Mouse (Mus musculus) CH12.LX (cell line): ENCODE measurements around the gene Slc25a36. TPM values are rescaled to one million over a fixed set of nuclear protein-coding genes. Genes with fewer than 3 reads are reported as not detected.

Source experiments
- DNase-seq: peaks from one replicate; pipeline ENCODE4 v3.0.0-alpha.2; 2013; ENCODE audit errors: extremely low read depth
- H3K27ac ChIP-seq: 2 replicates; pipeline ENCODE4 v1.5.1; 2012; ENCODE audit warnings: low read depth, mild to moderate bottlenecking, control low read depth, moderate library complexity; ENCODE audit not compliant: insufficient read depth
- H3K27me3 ChIP-seq: replicated peaks from 2 replicates; pipeline ENCODE3; 2012; ENCODE audit warnings: inconsistent platforms
- H3K36me3 ChIP-seq, 2 experiments: replicated peaks in 1 of 2; 2 replicates each; pipeline versions ENCODE3 to v1.6.1; 2012; ENCODE audit warnings: inconsistent platforms in 1 of 2, low read length in 1 of 2, mild to moderate bottlenecking in 1 of 2, mixed read lengths in 1 of 2, moderate library complexity in 1 of 2; ENCODE audit not compliant: control insufficient read depth in 1 of 2, insufficient read depth in 1 of 2
- H3K4me1 ChIP-seq, 2 experiments: 2 replicates each; pipeline ENCODE4 v1.6.1; 2012; ENCODE audit warnings: inconsistent platforms in 1 of 2, moderate library complexity in 1 of 2; ENCODE audit not compliant: insufficient read depth in 2 of 2, control insufficient read depth in 1 of 2
- H3K4me2 ChIP-seq: 2 replicates; pipeline ENCODE4 v1.6.1; 2012; ENCODE audit warnings: low read depth, mild to moderate bottlenecking, control low read depth; ENCODE audit not compliant: poor library complexity, insufficient read depth, severe bottlenecking
- H3K4me3 ChIP-seq, 3 experiments: fragments of 150-350 bp in 1 of 3; sonication (generic) in 1 of 3; replicated peaks in 1 of 3; 2 replicates each; pipeline versions ENCODE3 to v1.5.1; 2011 to 2012; ENCODE audit warnings: low read depth in 2 of 3, low read length in 2 of 3, mild to moderate bottlenecking in 2 of 3, moderate library complexity in 2 of 3, control low read depth in 1 of 3, improper control_type of control experiment in 1 of 3, inconsistent platforms in 1 of 3, mixed read lengths in 1 of 3; ENCODE audit not compliant: poor library complexity in 1 of 3
- H3K79me2 ChIP-seq: replicated peaks from 2 replicates; pipeline ENCODE4 v1.6.1; 2012; ENCODE audit warnings: mild to moderate bottlenecking, moderate library complexity; ENCODE audit not compliant: control insufficient read depth, poor library complexity, insufficient read depth, severe bottlenecking; ENCODE audit errors: extremely low read depth
- H3K9ac ChIP-seq: 2 replicates; pipeline ENCODE4 v1.6.1; 2012; ENCODE audit warnings: low read depth, mild to moderate bottlenecking, control low read depth, moderate library complexity; ENCODE audit not compliant: insufficient read depth
- H3K9me3 ChIP-seq: replicated peaks from 2 replicates; pipeline ENCODE3; 2012; ENCODE audit warnings: low read length, inconsistent platforms, mixed read lengths
- CTCF ChIP-seq, 2 experiments: IDR thresholded peaks in 1 of 2; conservative IDR thresholded peaks in 1 of 2; 2 replicates each; pipeline ENCODE4 v1.5.1; 2011 to 2012; ENCODE audit warnings: low read depth in 2 of 2, low read length in 2 of 2, improper control_type of control experiment in 1 of 2, inconsistent platforms in 1 of 2, mild to moderate bottlenecking in 1 of 2, moderate library complexity in 1 of 2
- E2F4 ChIP-seq: IDR thresholded peaks from 2 replicates; pipeline ENCODE4 v1.6.1; 2011; ENCODE audit warnings: low read depth, low read length, improper control_type of control experiment; ENCODE audit not compliant: insufficient replicate concordance
- EP300 ChIP-seq: IDR thresholded peaks from 2 replicates; pipeline ENCODE4 v1.6.1; 2011; ENCODE audit warnings: low read length, improper control_type of control experiment
- HCFC1 ChIP-seq: IDR thresholded peaks from 2 replicates; pipeline ENCODE4 v1.6.1; 2012; ENCODE audit warnings: low read depth, mild to moderate bottlenecking, inconsistent platforms, low read length, improper control_type of control experiment
- IRF4 ChIP-seq: IDR thresholded peaks from 2 replicates; pipeline ENCODE4 v1.6.1; 2014; ENCODE audit warnings: low read depth, mild to moderate bottlenecking, inconsistent platforms, low read length, improper control_type of control experiment
- JUN ChIP-seq: IDR thresholded peaks from 2 replicates; pipeline ENCODE4 v1.6.1; 2011; ENCODE audit warnings: low read depth, mild to moderate bottlenecking, low read length, improper control_type of control experiment, moderate library complexity; ENCODE audit not compliant: insufficient read depth
- JUND ChIP-seq: conservative IDR thresholded peaks from 2 replicates; pipeline ENCODE4 v1.6.1; 2011; ENCODE audit warnings: low read depth, low read length, improper control_type of control experiment
- KAT2A ChIP-seq: IDR thresholded peaks from 2 replicates; pipeline ENCODE4 v1.6.1; 2012; ENCODE audit warnings: low read length, improper control_type of control experiment, inconsistent platforms; ENCODE audit not compliant: insufficient replicate concordance
- MAFK ChIP-seq: IDR thresholded peaks from 2 replicates; pipeline ENCODE4 v1.6.1; 2011; ENCODE audit warnings: low read length, improper control_type of control experiment; ENCODE audit not compliant: insufficient replicate concordance
- MAX ChIP-seq: IDR thresholded peaks from 2 replicates; pipeline ENCODE4 v1.6.1; 2011; ENCODE audit warnings: low read length, improper control_type of control experiment
- MAZ ChIP-seq: IDR thresholded peaks from 2 replicates; pipeline ENCODE4 v1.6.1; 2012; ENCODE audit warnings: low read depth, mild to moderate bottlenecking, inconsistent platforms, low read length, improper control_type of control experiment, moderate library complexity
- MXI1 ChIP-seq: IDR thresholded peaks from 2 replicates; pipeline ENCODE4 v1.6.1; 2011; ENCODE audit warnings: mild to moderate bottlenecking, low read depth, low read length, improper control_type of control experiment
- MYC ChIP-seq: IDR thresholded peaks from 2 replicates; pipeline ENCODE4 v1.6.1; 2011; ENCODE audit warnings: low read depth, mild to moderate bottlenecking, improper control_type of control experiment, low read length
- NELFE ChIP-seq: IDR thresholded peaks from 2 replicates; pipeline ENCODE4 v1.6.1; 2011; ENCODE audit warnings: low read depth, low read length, improper control_type of control experiment
- NRF1 ChIP-seq: IDR thresholded peaks from 2 replicates; pipeline ENCODE4 v1.6.1; 2014; ENCODE audit warnings: low read depth, mild to moderate bottlenecking, inconsistent platforms, low read length, improper control_type of control experiment, moderate library complexity
- PAX5 ChIP-seq: IDR thresholded peaks from 2 replicates; pipeline ENCODE4 v1.6.1; 2012; ENCODE audit warnings: low read length, inconsistent platforms, mixed read lengths
- POLR2AphosphoS2 ChIP-seq: IDR thresholded peaks from 2 replicates; pipeline ENCODE4 v1.6.1; 2011; ENCODE audit warnings: low read depth, low read length, improper control_type of control experiment
- RAD21 ChIP-seq: IDR thresholded peaks from 2 replicates; pipeline ENCODE4 v1.6.1; 2011; ENCODE audit warnings: low read depth, mild to moderate bottlenecking, low read length, improper control_type of control experiment, moderate library complexity
- RCOR1 ChIP-seq: conservative IDR thresholded peaks from 2 replicates; pipeline ENCODE4 v1.6.1; 2012; ENCODE audit warnings: low read depth, mild to moderate bottlenecking, inconsistent platforms, low read length, improper control_type of control experiment
- SMC3 ChIP-seq: IDR thresholded peaks from 2 replicates; pipeline ENCODE4 v1.6.1; 2011; ENCODE audit warnings: low read depth, low read length, improper control_type of control experiment
- TBP ChIP-seq: conservative IDR thresholded peaks from 2 replicates; pipeline ENCODE4 v1.6.1; 2011; ENCODE audit warnings: low read depth, low read length, improper control_type of control experiment
- TCF12 ChIP-seq: IDR thresholded peaks from 2 replicates; pipeline ENCODE4 v1.6.1; 2014; ENCODE audit warnings: low read depth, mild to moderate bottlenecking, inconsistent platforms, low read length, improper control_type of control experiment
- USF1 ChIP-seq: IDR thresholded peaks from 2 replicates; pipeline ENCODE4 v1.6.1; 2014; ENCODE audit warnings: low read depth, mild to moderate bottlenecking, inconsistent platforms, low read length, improper control_type of control experiment
- USF2 ChIP-seq: conservative IDR thresholded peaks from 2 replicates; pipeline ENCODE4 v1.6.1; 2011; ENCODE audit warnings: low read depth, low read length, improper control_type of control experiment
- ZC3H11A ChIP-seq: IDR thresholded peaks from 2 replicates; pipeline ENCODE4 v1.6.1; 2012; ENCODE audit warnings: low read depth, mild to moderate bottlenecking, inconsistent platforms, low read length, improper control_type of control experiment
- ZKSCAN1 ChIP-seq: IDR thresholded peaks from 2 replicates; pipeline ENCODE4 v1.6.1; 2012; ENCODE audit warnings: low read depth, inconsistent platforms, low read length, improper control_type of control experiment, borderline replicate concordance
- ZMIZ1 ChIP-seq: IDR thresholded peaks from 2 replicates; pipeline ENCODE4 v1.6.1; 2012; ENCODE audit warnings: low read depth, mild to moderate bottlenecking, inconsistent platforms, low read length, improper control_type of control experiment
- ZNF384 ChIP-seq: IDR thresholded peaks from 2 replicates; pipeline ENCODE4 v1.6.1; 2012; ENCODE audit warnings: low read depth, low read length, improper control_type of control experiment, inconsistent platforms
- dilution Hi-C: fragments of 300-500 bp; cut with MboI; formaldehyde crosslinking; loops from 2 replicates; pipeline ENCODE4 v1.14.3; 2020; ENCODE audit warnings: low sequenced_read_pairs; ENCODE audit not compliant: extremely low pct_unique_long_range_greater_than_20kb, extremely low pct_ligation_motif_present
- in situ Hi-C: fragments of 300-500 bp; cut with MboI; formaldehyde crosslinking; loops from 3 replicates; pipeline ENCODE4 v1.14.3; 2019; ENCODE audit warnings: low sequenced_read_pairs, low pct_ligation_motif_present, low pct_unique_long_range_greater_than_20kb, mixed read lengths
- polyA plus RNA-seq: library from polyadenylated mRNA; unstranded; fragments of >175 nt; gene quantifications from 2 replicates; pipeline ENCODE4 v1.2.1, GENCODE M21; 2012; ENCODE audit warnings: low read depth; ENCODE audit not compliant: insufficient read length
- total RNA-seq, 2 experiments: library from RNA; depleted of rRNA; stranded (reverse); fragments of 300-350 nt in 1 of 2; fragments of >200 nt in 1 of 2; gene quantifications; 2 replicates each; pipeline ENCODE4 v1.2.3; 2012 to 2014

Slc25a36 gene
- total and polyA plus RNA-seq, 3 experiments: 14.9 to 35.6 (median 18.7) TPM

GRCm38 (mm10) chr9:97069466-97069865 is 41.5 kb downstream of the Slc25a36 start:
- Histone ChIP-seq H3K4me2 (no peak overlapping the region), H3K27me3 (no peaks in the 10 kb centered on the region), H3K4me1 (no peaks in the 10 kb centered on the region), H3K9me3 (no peaks in the 10 kb centered on the region), H3K9ac (no peak overlapping the region), H3K79me2 (no peaks in the 10 kb centered on the region), H3K27ac (no peak overlapping the region), H3K4me3 (no peak overlapping the region), H3K36me3 (peaks cover 3 to 20% of the 10 kb centered on the region in 2 experiments)
- DNase-seq: no peak
- dilution Hi-C loops (no loop called here), in situ Hi-C loops (loop anchor here (10.0 kb wide), 2 partner anchors 105 to 145 kb away; no protein-coding TSS in a partner anchor)
- TF ChIP-seq TCF12: no peak

- no peaks in the 10 kb centered on the region for H3K9me3 ChIP-seq
- DNase-seq: peak; percentile 83
- TF ChIP-seq HCFC1 (no peak), JUND (no peak), NELFE (no peak; the same call in 1 of the 2 replicates), RCOR1 (no peak), TBP (no peak), CTCF (conservative IDR thresholded peaks at IDR 0.05 in 1 of 2, IDR thresholded peaks at IDR 0.05 in 1 of 2; ENCODE audit: low read depth in 2 of 2, low read length in 2 of 2) (peak; percentile 71 to 87; a peak in 3 of 4 replicates), ZMIZ1 (no peak), JUN (no peak), RAD21 (peak; percentile 78), ZNF384 (no peak), MAZ (no peak), TCF12 (no peak), MAFK (no peak), SMC3 (peak; percentile 85), KAT2A (no peak), ZKSCAN1 (no peak), IRF4 (no peak), MXI1 (no peak), USF1 (no peak), MYC (0 out of 2 replicates have a peak, but pooled peaks have one; percentile 39), POLR2AphosphoS2 (no peak), E2F4 (no peak), ZC3H11A (no peak), MAX (no peak), USF2 (no peak), PAX5 (no peak), EP300 (no peak), NRF1 (no peak)
- dilution Hi-C loops (no loop called here), in situ Hi-C loops (loop anchor here (10.0 kb wide), 2 partner anchors 104 to 144 kb away; no protein-coding TSS in a partner anchor)
- no peaks in the 10 kb centered on the region for H3K79me2 ChIP-seq
- H3K4me2 ChIP-seq: no peak overlapping the region
- no peak overlapping the region for H3K27ac ChIP-seq
- H3K4me3 ChIP-seq: no peak overlapping the region
- H3K9ac ChIP-seq: no peak overlapping the region
- no peaks in the 10 kb centered on the region for H3K27me3 ChIP-seq
- H3K4me1 ChIP-seq: 0 out of 4 replicates have a peak, but pooled peaks cover 0 to 3% of the 10 kb centered on the region in 2 experiments
- peaks cover 3 to 19% of the 10 kb centered on the region in 2 experiments for H3K36me3 ChIP-seq
These were observed 42.5 kb downstream of the Slc25a36 start for GRCm38 (mm10) chr9:97068201-97069095.
